Mouse (Mus musculus) ES-Bruce4 (cell line): Measurements from ENCODE around the gene Hps6.

Experiments
- CTCF ChIP-seq: IDR thresholded peaks from one replicate; pipeline ENCODE4 v1.8.1; 2011; ENCODE audit warnings: low read depth, low read length
- EP300 ChIP-seq: IDR thresholded peaks from 2 replicates; pipeline ENCODE4 v1.6.1; 2011; ENCODE audit warnings: low read depth, low read length; ENCODE audit not compliant: insufficient read depth
- POLR2A ChIP-seq: IDR thresholded peaks from one replicate; pipeline ENCODE4 v1.8.1; 2011; ENCODE audit warnings: low read length; ENCODE audit not compliant: insufficient read depth

GRCm38 (mm10) chr19:46024959-46025358 is 21.7 kb downstream of the Hps6 start:
- TF ChIP-seq CTCF = no peak
- TF ChIP-seq POLR2A = no peak
- TF ChIP-seq EP300 = no peak
